Mouse (Mus musculus): ENCODE measurements at regions not wholly inside any gene's neighbourhood (a gene's known extent, or its start where the extent isn't known, plus 50 kb on each side); places are given as distances from the start of the nearest gene placed in this dataset.
A peak's percentile ranks its signal among the peaks of the same experiment; 100 is the strongest.

GRCm38 (mm10) chr2:146565693-146566092 lies 53.5 kb upstream of the Ralgapa2 start:
- no peak for DNase-seq

GRCm38 (mm10) chr2:146568171-146568842 lies 56.2 kb upstream of the Ralgapa2 start:
- DNase-seq = no peak

DNA sequence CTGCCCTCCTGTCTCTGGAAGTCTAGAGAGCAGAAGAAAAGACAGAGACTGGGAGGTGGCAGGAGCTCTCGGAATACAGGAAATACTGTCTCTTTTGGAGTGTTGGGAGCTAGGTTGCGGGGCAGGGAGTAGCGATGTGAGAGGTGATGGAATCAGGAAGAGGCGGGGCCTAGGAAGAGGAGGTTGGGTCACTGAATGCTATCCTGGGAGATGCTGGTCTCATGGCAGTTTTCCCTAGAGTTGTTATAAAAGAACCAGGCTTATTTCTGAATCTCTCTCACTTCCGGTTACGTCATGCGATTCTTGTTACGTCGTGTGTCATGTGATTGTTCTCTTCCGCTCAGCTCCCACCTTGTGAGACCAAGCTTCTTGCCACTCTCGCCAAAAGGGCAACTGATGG lies 58.9 kb upstream of the Ralgapa2 start:
- DNase-seq = no peak

DNA sequence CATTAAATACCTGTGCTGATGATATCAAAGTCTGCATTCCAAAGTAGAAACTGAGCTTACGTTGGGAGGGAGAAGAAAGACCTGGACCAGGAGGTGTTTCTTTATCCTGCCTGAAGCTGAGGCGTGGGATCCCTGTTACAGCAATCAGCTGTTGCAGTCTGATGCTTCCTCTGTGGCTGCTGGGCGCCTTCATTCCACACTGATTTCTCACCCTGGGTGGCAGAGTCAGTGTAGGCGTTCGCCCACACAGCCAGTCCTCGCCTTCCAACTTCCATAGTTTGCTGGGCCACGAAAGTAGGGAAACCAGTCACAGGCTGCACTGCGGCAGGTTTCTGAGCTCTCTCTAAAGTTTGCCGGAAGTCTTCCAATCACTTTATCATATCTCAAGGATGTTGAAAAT lies 59.7 kb upstream of the Ralgapa2 start:
- no peak for DNase-seq

- peak in 1 of 2 experiments; percentile 16 for DNase-seq
These were observed 63.6 kb upstream of the Ralgapa2 start for GRCm38 (mm10) chr2:146575610-146576297.

DNA sequence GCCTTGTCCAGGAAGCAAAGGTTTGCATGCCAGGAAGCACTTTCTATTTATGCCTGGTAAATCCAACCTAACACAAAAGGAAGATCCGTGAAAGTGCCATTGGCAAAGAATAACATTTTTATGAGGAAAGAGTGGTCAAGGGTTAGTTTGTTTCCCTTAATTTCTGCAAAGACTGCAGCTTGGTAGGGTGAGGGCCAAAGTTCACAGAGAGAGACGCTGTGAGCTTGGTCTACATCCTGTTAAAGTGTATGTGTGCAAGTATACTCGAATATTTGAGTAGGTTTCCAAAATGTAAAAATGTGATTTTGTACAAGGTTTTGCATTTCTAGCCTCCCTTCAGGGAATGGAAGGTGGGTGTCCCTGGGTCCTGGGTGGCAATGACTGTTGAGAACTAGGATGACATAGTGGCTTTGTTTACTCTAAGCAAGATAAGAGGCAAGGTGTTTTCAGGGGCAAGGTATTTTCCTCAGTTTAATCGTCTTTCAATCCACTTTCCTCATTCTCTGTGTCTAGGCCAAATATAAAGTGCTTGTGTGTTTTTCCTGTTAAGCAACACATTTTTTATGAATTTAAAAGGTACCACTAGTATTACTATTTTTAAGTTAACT lies 64.3 kb upstream of the Ralgapa2 start:
- DNase-seq = peak; percentile 58 to 78

GRCm38 (mm10) chr2:146577096-146577495 lies 65.0 kb upstream of the Ralgapa2 start:
- DNase-seq = peak; percentile 26 to 69

GRCm38 (mm10) chr2:146581220-146581619 lies 69.1 kb upstream of the Ralgapa2 start:
- DNase-seq = no peak

DNA sequence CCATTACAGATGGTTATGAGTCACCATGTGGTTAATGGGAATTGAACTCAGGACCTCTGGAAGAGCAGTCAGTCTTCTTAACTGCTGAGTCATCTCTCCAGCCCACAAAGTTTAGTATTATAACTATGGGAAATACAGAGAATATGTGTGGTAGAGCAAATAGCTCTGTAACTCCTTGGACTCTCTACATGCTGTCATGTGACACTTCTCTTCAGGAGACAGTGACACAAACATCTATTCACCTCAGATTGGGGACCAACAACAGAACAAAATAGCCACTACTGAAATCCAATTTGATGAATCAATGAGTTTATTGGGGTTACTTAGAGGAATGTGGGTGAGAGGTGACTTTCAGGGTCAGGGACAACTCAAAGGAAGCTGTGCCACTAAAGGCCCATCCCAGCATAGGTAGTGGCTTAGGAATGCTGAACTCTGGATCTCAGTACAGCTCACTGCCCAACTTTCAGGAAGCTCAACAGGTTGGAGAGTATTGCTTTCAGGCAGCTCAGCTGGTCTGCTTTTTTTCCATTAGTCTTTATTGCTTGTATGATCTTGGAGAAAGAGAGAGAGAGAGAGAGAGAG lies 71.8 kb upstream of the Ralgapa2 start:
- DNase-seq = no peak

DNA sequence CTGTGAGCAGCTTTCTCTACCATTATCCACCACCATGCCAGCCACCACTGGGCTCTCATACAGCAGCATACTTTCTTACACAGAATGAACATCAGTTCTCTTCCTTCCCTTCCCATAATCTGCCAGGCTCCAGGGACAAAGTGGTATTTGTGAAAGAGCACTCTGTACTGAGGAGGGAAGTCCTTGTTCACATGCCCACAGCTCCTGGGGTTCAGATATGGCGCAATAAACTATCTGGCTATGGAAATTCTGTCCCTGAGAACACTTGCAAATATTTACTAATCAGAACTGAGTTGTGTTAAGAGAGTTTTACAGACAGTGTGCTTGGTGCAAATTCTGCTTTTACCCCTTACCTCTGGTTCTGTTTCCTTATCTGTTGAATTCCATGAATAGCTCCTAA lies 74.2 kb upstream of the Ralgapa2 start:
- no peak for DNase-seq

- DNase-seq = no peak
These were observed 74.8 kb upstream of the Ralgapa2 start for GRCm38 (mm10) chr2:146586981-146587380.

GRCm38 (mm10) chr2:146589860-146590259 lies 77.7 kb upstream of the Ralgapa2 start:
- DNase-seq = no peak

GRCm38 (mm10) chr2:146593291-146593690 lies 81.1 kb upstream of the Ralgapa2 start:
- no peak for DNase-seq

DNA sequence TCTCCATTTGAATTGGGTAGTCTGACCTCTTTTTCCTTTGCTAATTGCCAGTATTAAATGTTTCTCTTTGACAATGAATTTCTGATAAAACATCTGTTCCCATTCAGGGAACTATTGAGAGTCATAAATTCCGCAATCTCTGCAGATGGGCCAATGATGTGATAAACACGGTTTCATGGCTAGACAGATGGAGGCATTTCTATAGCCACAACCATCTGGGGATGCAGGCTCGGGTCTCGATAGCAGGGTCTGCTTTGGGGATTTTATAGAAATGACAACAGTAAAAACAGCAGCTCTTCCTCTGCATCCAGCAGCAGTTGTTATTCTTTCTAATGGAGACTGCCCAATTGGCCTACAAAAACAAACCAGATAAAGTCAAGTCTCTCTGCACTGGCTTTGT lies 82.1 kb upstream of the Ralgapa2 start:
- no peak for DNase-seq

DNA sequence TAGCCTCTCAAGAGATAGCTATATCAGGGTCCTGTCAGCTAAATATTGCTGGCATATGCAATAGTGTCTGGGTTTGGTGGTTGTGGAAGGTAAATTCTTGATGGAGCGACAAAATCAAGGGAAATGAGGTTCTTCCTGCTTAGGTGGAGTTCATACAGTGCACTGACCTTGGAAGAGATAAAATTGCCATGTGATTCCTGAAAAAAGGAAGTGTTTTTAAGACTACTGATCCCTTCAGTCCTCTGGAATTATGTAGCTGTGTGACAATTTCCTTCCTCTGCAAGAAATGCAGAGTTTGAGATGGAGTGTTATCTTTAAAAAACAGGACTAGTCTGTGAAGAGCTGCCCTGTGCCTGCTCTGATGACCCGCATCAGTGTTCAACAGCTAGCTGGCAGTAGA lies 83.5 kb upstream of the Ralgapa2 start:
- no peak for DNase-seq

GRCm38 (mm10) chr2:146606170-146606569 lies 94.0 kb upstream of the Ralgapa2 start:
- DNase-seq = no peak

- no peak for DNase-seq
These were observed 98.8 kb upstream of the Ralgapa2 start for GRCm38 (mm10) chr2:146610896-146611295.

- peak; percentile 70 to 82 for DNase-seq
These were observed 99.9 kb upstream of the Ralgapa2 start for GRCm38 (mm10) chr2:146611886-146612521.

GRCm38 (mm10) chr2:146612522-146613288 lies 100.6 kb upstream of the Ralgapa2 start:
- DNase-seq = peak; percentile 51 to 61

GRCm38 (mm10) chr2:146621167-146621566 lies 109.0 kb upstream of the Ralgapa2 start:
- DNase-seq = peak in 1 of 2 experiments; percentile 54

GRCm38 (mm10) chr2:146623052-146623451 lies 110.9 kb upstream of the Ralgapa2 start:
- no peak for DNase-seq

DNA sequence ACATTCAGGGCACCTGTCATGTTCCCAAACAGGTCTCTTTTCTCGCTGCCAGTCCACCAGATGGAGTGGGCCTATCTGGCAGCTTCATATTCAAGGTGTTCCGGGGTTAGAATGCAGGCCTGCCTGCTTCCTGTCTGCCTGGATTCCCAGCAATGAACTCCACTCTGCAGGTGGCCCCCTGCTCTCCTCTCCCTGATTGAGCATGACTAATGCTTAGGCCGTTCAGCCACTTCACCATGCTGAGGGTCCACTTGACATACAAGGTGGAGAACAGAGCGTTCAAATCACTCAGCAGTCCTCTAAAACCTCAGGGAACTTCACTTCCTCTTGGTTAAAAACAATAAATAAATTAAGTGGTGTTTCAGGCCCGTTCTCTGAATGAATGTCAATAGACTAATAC lies 112.1 kb upstream of the Ralgapa2 start:
- DNase-seq = no peak
